ENCODE assay signal across 10 mouse cellular contexts in the genomic region with DNA sequence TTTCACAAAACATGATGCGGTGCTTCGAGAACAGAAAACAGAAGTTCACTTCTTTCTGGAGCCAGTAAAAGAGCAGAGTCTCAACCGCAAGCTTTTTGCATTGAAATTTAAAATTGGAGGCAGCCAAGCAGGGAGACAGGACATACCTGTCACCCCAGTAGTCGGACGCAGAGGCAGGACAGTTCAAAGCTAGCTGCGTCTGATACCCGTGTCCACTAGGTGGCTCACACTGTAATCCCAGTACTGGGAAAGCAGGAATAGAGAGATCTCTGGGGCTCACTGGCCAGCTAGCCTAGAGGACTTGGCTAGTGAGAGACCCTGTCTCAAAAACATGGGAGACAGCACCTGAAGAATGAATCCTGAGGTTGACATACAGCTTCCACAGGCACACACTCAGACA.
A peak's percentile ranks its signal among the peaks of the same experiment; 100 is the strongest.
DNase-seq lines count a peak whose midpoint lies in the region; TF ChIP-seq lines count a peak whose summit lies in the region.
"Had no signal": no experiment of that assay in that cellular context is flagged by ENCODE, and none has a peak within 500 bp of the region (broad histone marks: within the 10 kb centered on the region; RNA-seq: fewer than 3 reads in every experiment).

No protein-coding gene starts in this region.

- no peak overlapping the region for H3K4me3 ChIP-seq in left cerebral cortex, adult 2 months
- no peak overlapping the region for H3K4me3 ChIP-seq in cortical plate, adult 2 months (ENCODE audit: insufficient read depth, low read length)
- H3K4me3 ChIP-seq: hindbrain, embryonic 15.5 days; midbrain, embryonic 12.5 days had no signal

- peak; percentile 58 for TF ChIP-seq CTCF in left cerebral cortex, adult 2 months (IDR thresholded peaks at IDR 0.05)
- peak; percentile 41 for TF ChIP-seq CTCF in cortical plate, adult 2 months (IDR thresholded peaks at IDR 0.05; ENCODE audit: extremely low read depth, insufficient read depth, low read length)

- intact Hi-C loops in left cerebral cortex, adult 2 months (cut with DNase I) = loop anchor here (5.0 kb wide), 1 partner anchor 341 kb away; no protein-coding TSS in a partner anchor
- intact Hi-C loops in left cerebral cortex, postnatal 4 days (cut with DNase I) = loop anchor here (10.0 kb wide), 2 partner anchors 209 to 339 kb away; no protein-coding TSS in a partner anchor
- intact Hi-C loops in gastrocnemius, postnatal 14 days (cut with DNase I; ENCODE audit: low total_unique reads) = loop anchor here (5.0 kb wide), 1 partner anchor 61 kb away; no protein-coding TSS in a partner anchor

- no peak for TF ChIP-seq POLR2A in cortical plate, adult 2 months (IDR thresholded peaks at IDR 0.05; ENCODE audit: extremely low read depth, insufficient read depth, low read length)

- peak; percentile 52 to 54 for DNase-seq in cerebellum, adult 18-20 months
- no peak for DNase-seq in cerebellum, adult 11 months
- peak; percentile 34 to 36 for DNase-seq in left cerebral cortex, adult 2 months (ENCODE audit: extremely low spot score in 1 of 2, low spot score in 2 of 2)
- no peak for DNase-seq in left cerebral cortex, postnatal 4 days
- peak; percentile 36 for DNase-seq in 416B (ENCODE audit: low read depth)
- DNase-seq in yolk sac, embryonic 10.5 days (ENCODE audit: low spot score) = no peak
- DNase-seq in gastrocnemius, postnatal 14 days = no peak

- H3K4me1 ChIP-seq in cortical plate, adult 2 months (ENCODE audit: control insufficient read depth, insufficient read depth, low read length) = no peaks in the 10 kb centered on the region

- no peak overlapping the region for H3K27ac ChIP-seq in left cerebral cortex, adult 2 months
- no peak overlapping the region for H3K27ac ChIP-seq in cortical plate, adult 2 months (ENCODE audit: insufficient read depth, low read length)
- H3K27ac ChIP-seq: hindbrain, embryonic 15.5 days; midbrain, embryonic 12.5 days had no signal

Comparison
In these comparisons a context has a peak if more than half of its experiments do, and no peak if none do; other contexts are left out.
1. DNase-seq: peak in cerebellum, adult 18-20 months (2 of 2), left cerebral cortex, adult 2 months (2 of 2) and 416B (single experiment); none in cerebellum, adult 11 months (single experiment), left cerebral cortex, postnatal 4 days (single experiment), yolk sac, embryonic 10.5 days (single experiment) and gastrocnemius, postnatal 14 days (single experiment).